Mouse (Mus musculus) bone marrow macrophage, adult 2 months (primary cell): Measurements from ENCODE around the gene Spink8.

Experiments
- CTCF ChIP-seq: IDR thresholded peaks from 2 replicates; pipeline ENCODE4 v1.5.1; 2012; ENCODE audit warnings: low read depth, mild to moderate bottlenecking, low read length, moderate library complexity
- POLR2A ChIP-seq: IDR thresholded peaks from 2 replicates; pipeline ENCODE4 v1.6.1; 2012; ENCODE audit warnings: mild to moderate bottlenecking, low read depth, low read length, borderline replicate concordance

GRCm38 (mm10) chr9:109849312-109849758 lies 37.3 kb downstream of the Spink8 start, which contains the start of gene Camp:
- TF ChIP-seq POLR2A (no peak), CTCF (no peak)
